Mouse (Mus musculus) spleen, adult 2 months (tissue): ENCODE measurements at regions not wholly inside any gene's neighbourhood (a gene's known extent, or its start where the extent isn't known, plus 50 kb on each side); places are given as distances from the start of the nearest gene placed in this dataset.

Source experiments
- CTCF ChIP-seq: fragments of 200-500 bp; IDR thresholded peaks from 2 replicates; pipeline ENCODE4 v1.5.1; 2011; ENCODE audit warnings: mild to moderate bottlenecking, inconsistent platforms; ENCODE audit not compliant: insufficient read depth, insufficient read length, insufficient replicate concordance; ENCODE audit errors: extremely low read depth
- POLR2A ChIP-seq: fragments of 200-500 bp; IDR thresholded peaks from 2 replicates; pipeline ENCODE4 v1.6.1; 2011; ENCODE audit warnings: low read depth, low read length, inconsistent platforms

DNA sequence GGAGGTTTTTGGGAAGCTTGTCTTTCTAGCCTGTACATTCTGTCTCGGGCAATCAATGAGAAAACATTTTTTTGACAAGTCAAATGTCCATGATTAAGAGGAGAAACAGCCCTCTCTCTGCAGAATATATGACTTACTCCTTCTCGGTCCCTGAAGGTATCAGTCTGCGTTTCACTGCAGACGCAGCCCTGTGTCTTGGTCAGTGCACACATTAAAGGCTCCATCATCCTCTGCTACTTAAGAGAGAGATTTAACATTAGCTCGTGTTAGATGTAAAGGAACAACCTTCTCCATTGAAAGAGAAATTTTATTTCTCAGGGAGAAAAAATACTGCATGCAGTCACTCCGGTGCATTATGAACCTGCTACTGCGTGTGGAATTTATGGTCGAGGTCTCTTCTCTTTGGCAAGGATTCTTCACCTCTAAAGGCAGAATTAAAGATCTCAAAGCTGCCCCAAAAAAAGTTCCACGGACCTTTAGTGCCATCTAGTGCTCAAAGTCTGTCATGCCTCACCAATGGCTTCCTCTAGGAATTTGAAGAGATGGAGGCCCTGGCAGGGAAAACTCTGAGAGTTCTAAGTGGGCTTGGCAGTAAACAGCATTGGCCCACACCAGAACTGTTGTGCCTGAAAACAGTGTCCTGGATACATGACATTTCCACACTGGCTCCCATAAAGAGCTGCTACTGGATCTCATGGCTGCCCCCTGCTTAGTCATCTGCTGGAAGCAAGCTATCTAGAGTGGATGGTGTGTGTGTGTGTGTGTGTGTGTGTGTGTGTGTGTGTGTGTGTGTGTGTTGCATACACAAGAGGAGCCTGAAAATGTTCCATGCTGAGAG lies 102.3 kb upstream of the Noct start:
- peak; percentile 51; the same call in 1 of the 2 replicates for TF ChIP-seq CTCF
- no peak for TF ChIP-seq POLR2A
